Mouse (Mus musculus) heart, embryonic 16.5 days (tissue): ENCODE results near the gene Tmem8. TPM values are rescaled to one million over a fixed set of nuclear protein-coding genes. Genes with fewer than 3 reads are reported as not detected.
"Not testable (repeated sequence)": the region's sequence is repeated elsewhere in the genome, so short reads cannot be mapped to it uniquely, and the experiment has no call there.

Experiments used
- ATAC-seq: fragments of 200-750 bp; cut with Nextera tagmentation; replicated peaks from 2 replicates; pipeline ENCODE4 v1.8.0; 2017; ENCODE audit warnings: moderate number of reproducible peaks; ENCODE audit not compliant: insufficient read depth, low FRiP score; ENCODE audit errors: extremely low read depth
- H3K27ac ChIP-seq: fragments of 300-500 bp; sonication (generic); 2 replicates; pipeline ENCODE4 v1.5.1; 2014; ENCODE audit warnings: mild to moderate bottlenecking, low read length, control low read depth, moderate library complexity
- H3K27me3 ChIP-seq: fragments of 300-500 bp; sonication (generic); 2 replicates; pipeline ENCODE4 v1.6.1; 2014; ENCODE audit warnings: low read length, mixed read lengths; ENCODE audit not compliant: control insufficient read depth, insufficient read depth
- H3K36me3 ChIP-seq: fragments of 300-500 bp; sonication (generic); 2 replicates; pipeline ENCODE4 v1.6.1; 2014; ENCODE audit not compliant: control insufficient read depth, insufficient read depth
- H3K4me1 ChIP-seq: fragments of 300-500 bp; sonication (generic); 2 replicates; pipeline ENCODE4 v1.6.1; 2014; ENCODE audit warnings: low read length, mixed read lengths; ENCODE audit not compliant: control insufficient read depth, insufficient read depth
- H3K4me2 ChIP-seq: fragments of 300-500 bp; sonication (generic); 2 replicates; pipeline ENCODE4 v1.6.1; 2014; ENCODE audit warnings: low read depth, mild to moderate bottlenecking, control low read depth, low read length
- H3K4me3 ChIP-seq: fragments of 300-500 bp; sonication (generic); 2 replicates; pipeline ENCODE4 v1.5.1; 2014; ENCODE audit warnings: mild to moderate bottlenecking, control low read depth, low read length
- H3K9ac ChIP-seq: fragments of 300-500 bp; sonication (generic); 2 replicates; pipeline ENCODE4 v1.6.1; 2014; ENCODE audit warnings: low read length, control low read depth
- H3K9me3 ChIP-seq: fragments of 300-500 bp; sonication (generic); replicated peaks from 2 replicates; pipeline ENCODE4 v1.6.1; 2016; ENCODE audit warnings: low read length; ENCODE audit not compliant: control insufficient read depth
- WGBS: fragments of 180-500 bp; shearing (Covaris S2); extraction: QIAGEN DNeasy Blood & Tissue Kit; methylation state at CpG from one replicate; pipeline ENCODE4 v1.1.7; 2014; 5-methylcytosine and 5-hydroxymethylcytosine counted together
- polyA plus RNA-seq: library from polyadenylated mRNA; unstranded; fragments of >200 nt; fragmentation: Nextera tagmentation; extraction: Ambion mirVana; gene quantifications from 2 replicates; pipeline ENCODE4 v1.2.1, GENCODE M21; 2015

Tmem8 gene
- polyA plus RNA-seq, 1 experiment from 2014 or later = 0.87 TPM

GRCm38 (mm10) chr17:26080867-26081266, 32.2 kb upstream of the Tmem8 start:
- Histone ChIP-seq H3K4me2 (no peak overlapping the region), H3K9me3 (no peaks in the 10 kb centered on the region), H3K36me3 (peaks cover 4% of the 10 kb centered on the region; the same call in 1 of the 2 replicates), H3K27me3 (no peaks in the 10 kb centered on the region), H3K4me3 (no peak overlapping the region), H3K4me1 (no peaks in the 10 kb centered on the region), H3K9ac (no peak overlapping the region), H3K27ac (no peak overlapping the region)
- no peak for ATAC-seq
- 26% methylated on average over 2 of the region's 2 CpGs for WGBS

- Histone ChIP-seq H3K4me3 (no peak overlapping the region), H3K9me3 (no peaks in the 10 kb centered on the region), H3K27me3 (no peaks in the 10 kb centered on the region), H3K36me3 (peaks cover 7% of the 10 kb centered on the region), H3K4me2 (no peak overlapping the region), H3K9ac (no peak overlapping the region), H3K27ac (no peak overlapping the region), H3K4me1 (peaks cover 7% of the 10 kb centered on the region; the same call in 1 of the 2 replicates)
- ATAC-seq = no peak
- 88% methylated on average over 9 of the region's 9 CpGs for WGBS
Measured at GRCm38 (mm10) chr17:26087059-26087564, 26.0 kb upstream of the Tmem8 start.

DNA sequence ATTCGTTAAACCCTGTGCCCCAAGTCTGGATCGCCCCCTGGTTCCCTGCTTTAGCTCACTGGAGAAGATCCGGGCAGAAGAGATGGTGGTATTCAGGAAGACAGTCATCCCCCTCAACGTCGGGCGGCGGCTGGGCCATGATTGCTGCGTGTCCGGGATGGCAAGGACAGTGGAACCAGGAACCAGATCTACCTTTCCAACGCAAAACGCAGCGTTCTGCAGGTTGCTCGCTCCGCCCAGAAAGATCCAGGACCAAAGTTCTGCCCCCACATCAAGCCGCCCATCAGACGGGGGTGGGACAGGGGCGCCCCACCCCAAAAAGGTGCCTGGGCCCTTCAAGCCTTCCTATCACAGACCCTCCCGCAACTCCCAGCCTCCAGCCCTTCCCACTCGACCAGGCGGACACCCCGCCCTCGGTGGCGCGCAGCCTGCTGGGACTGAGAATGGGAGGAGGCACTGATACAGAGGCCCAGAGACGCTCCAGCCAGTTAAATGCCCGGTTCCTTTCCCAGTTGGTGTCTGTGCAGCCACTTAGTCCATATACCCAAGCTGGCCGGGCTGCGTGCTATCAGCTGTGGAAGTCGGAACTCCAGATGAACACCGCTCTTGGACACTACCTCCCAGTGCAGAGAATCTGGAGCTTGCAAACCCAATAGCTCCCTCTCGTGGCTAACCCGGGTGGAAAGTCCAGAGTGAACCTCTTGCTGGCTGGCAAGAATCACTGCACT, 23.0 kb upstream of the Tmem8 start, which contains the start of gene Decr2:
Decr2 (minus strand) TSS at position 433 of the 728 bp plus-strand sequence.
- H3K9ac ChIP-seq = peak within 1 kb of the TSS; percentile 85
- peak; percentile 89 for ATAC-seq
- H3K36me3 ChIP-seq = peaks cover 8% of the 10 kb centered on the region
- peak within 1 kb of the TSS; percentile 89 for H3K27ac ChIP-seq
- H3K4me1 ChIP-seq = peaks cover 8% of the 10 kb centered on the region; the same call in 1 of the 2 replicates
- no peaks in the 10 kb centered on the region for H3K27me3 ChIP-seq
- H3K4me3 ChIP-seq = peak within 1 kb of the TSS; percentile 77
- no peaks in the 10 kb centered on the region for H3K9me3 ChIP-seq
- WGBS = 1% methylated on average over 32 of the region's 32 CpGs
- H3K4me2 ChIP-seq = peak within 1 kb of the TSS; percentile 89

GRCm38 (mm10) chr17:26094531-26095110, 18.5 kb upstream of the Tmem8 start:
- no peaks in the 10 kb centered on the region for H3K27me3 ChIP-seq
- H3K4me2 ChIP-seq = peak overlapping the region; percentile 89
- 0 out of 2 replicates have a peak overlapping the region, but pooled peaks have one; percentile 54 for H3K27ac ChIP-seq
- H3K9me3 ChIP-seq = no peaks in the 10 kb centered on the region
- peaks cover 6% of the 10 kb centered on the region for H3K4me1 ChIP-seq
- peak overlapping the region; percentile 88 for H3K9ac ChIP-seq
- WGBS = 41% methylated on average over 9 of the region's 9 CpGs
- H3K36me3 ChIP-seq = peaks cover 4% of the 10 kb centered on the region
- ATAC-seq = no peak; the same call in 1 of the 2 replicates
- peak overlapping the region; percentile 76 for H3K4me3 ChIP-seq

DNA sequence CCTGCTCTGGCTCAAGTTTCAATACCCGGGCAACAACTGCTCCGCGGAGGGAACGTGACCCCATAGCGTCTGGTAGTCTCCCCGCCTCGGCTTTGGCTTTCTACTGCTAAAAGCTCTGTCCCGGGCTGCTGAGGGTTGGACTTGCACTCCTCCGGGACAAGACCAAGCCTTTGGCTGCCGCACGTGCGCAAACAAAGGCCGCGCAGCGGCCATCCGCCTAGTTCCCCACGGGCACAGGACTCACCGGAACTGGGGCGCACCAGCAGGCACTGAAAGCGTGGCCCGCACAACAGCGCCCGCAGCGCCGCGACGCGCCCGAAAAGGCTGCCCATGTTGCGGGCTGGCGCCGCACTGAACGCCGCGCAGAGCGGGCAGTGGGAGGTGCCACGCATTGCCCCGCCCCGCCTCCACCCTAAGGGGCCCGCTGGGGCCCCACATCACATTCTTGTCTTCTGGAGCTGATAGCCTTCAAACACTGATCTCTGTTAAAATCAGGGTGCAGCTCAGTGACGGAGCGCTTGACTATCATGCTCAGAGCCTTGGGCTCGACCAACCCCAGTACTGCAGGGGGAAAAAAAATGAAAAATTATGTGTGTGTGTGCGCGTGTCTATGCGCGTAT, 17.9 kb upstream of the Tmem8 start, which contains the start of gene Nme4:
Nme4 (minus strand) TSS at position 482 of the 620 bp plus-strand sequence.
- WGBS = 3% methylated on average over 47 of the region's 47 CpGs
- H3K4me3 ChIP-seq = peak within 1 kb of the TSS; percentile 76
- no peaks in the 10 kb centered on the region for H3K9me3 ChIP-seq
- peak within 1 kb of the TSS; percentile 89 for H3K4me2 ChIP-seq
- peaks cover 6% of the 10 kb centered on the region for H3K4me1 ChIP-seq
- H3K27me3 ChIP-seq = no peaks in the 10 kb centered on the region
- H3K9ac ChIP-seq = peak within 1 kb of the TSS; percentile 88
- H3K27ac ChIP-seq = peak within 1 kb of the TSS; percentile 54
- ATAC-seq = peak; percentile 79
- peaks cover 4% of the 10 kb centered on the region for H3K36me3 ChIP-seq

DNA sequence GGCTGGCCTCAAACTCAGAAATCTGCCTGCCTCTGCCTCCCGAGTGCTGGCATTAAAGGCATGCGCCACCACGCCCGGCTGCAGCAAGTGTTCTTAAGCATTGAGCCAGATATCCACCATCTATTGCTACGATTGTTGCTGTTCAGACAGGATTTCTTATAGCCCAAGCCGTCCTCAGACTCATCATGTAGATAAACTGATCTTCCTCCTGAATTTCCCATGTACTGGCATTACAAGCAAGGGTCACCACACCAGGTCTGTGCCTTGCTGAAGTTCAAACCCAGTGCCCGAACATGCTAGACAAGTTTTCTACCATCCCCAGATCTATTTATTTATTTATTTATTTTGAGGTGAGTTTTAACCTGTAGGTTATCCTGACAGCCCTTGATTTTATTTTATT, 14.6 kb upstream of the Tmem8 start:
- no peak for ATAC-seq
- H3K9me3 ChIP-seq = no peaks in the 10 kb centered on the region
- H3K27ac ChIP-seq = no peak overlapping the region
- no peaks in the 10 kb centered on the region for H3K27me3 ChIP-seq
- H3K4me3 ChIP-seq = no peak overlapping the region
- H3K4me1 ChIP-seq = peaks cover 6% of the 10 kb centered on the region
- no peaks in the 10 kb centered on the region for H3K36me3 ChIP-seq
- no peak overlapping the region for H3K9ac ChIP-seq
- 83% methylated on average over 7 of the region's 7 CpGs for WGBS
- H3K4me2 ChIP-seq = no peak overlapping the region

DNA sequence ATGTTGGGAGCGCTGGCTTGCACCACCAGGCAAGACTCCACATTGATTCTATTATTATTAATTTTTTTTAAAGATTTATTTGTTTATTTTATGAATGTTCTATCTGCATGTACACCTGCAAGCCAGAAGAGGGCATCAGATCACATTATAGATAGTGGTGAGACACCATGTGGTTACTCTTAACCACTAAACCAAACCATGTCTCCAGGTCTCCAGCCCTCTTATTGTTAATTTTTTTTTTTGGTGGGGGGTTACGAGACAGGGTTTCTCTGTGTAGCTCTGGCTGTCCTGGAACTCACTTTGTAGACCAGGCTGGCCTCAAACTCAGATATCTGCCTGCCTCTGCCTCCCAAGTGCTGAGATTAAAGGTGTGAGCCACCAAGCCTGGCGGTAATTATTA, 13.8 kb upstream of the Tmem8 start:
- ATAC-seq, H3K9me3 ChIP-seq, H3K27ac ChIP-seq, H3K36me3 ChIP-seq, H3K4me2 ChIP-seq, H3K9ac ChIP-seq, H3K4me1 ChIP-seq, H3K27me3 ChIP-seq, H3K4me3 ChIP-seq: not testable (repeated sequence)
- WGBS = 70% methylated on average over 3 of the region's 3 CpGs

GRCm38 (mm10) chr17:26100166-26100565, 12.9 kb upstream of the Tmem8 start:
- Histone ChIP-seq H3K9me3 (no peaks in the 10 kb centered on the region), H3K9ac (no peak overlapping the region), H3K4me2 (no peak overlapping the region), H3K27ac (no peak overlapping the region), H3K36me3 (no peaks in the 10 kb centered on the region), H3K4me3 (no peak overlapping the region), H3K27me3 (no peaks in the 10 kb centered on the region), H3K4me1 (peaks cover 4% of the 10 kb centered on the region)
- ATAC-seq = no peak
- 44% methylated on average over 2 of the region's 2 CpGs for WGBS

DNA sequence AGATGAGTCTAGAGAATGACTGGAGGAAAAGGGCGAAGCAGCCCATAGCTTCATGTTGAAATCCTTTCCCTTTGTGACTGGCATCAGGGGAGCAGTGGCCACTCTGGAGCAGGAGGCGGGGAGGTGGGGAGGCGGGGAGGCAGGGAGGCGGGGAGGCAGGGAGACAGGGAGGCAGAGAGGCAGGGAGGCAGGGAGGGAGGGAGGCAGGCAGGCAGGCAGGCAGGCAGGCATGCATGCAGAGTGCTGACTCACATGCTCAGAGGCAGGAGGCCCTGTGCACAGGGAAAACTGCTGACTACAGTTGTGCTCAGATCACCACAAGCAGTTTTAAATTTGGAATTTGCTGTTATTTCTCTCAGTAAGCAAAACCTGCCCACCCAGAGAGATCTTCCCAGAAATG, 11.6 kb upstream of the Tmem8 start:
- Histone ChIP-seq H3K36me3 (no peaks in the 10 kb centered on the region), H3K4me3 (no peak overlapping the region), H3K4me1 (no peaks in the 10 kb centered on the region), H3K27ac (no peak overlapping the region), H3K9me3 (no peaks in the 10 kb centered on the region), H3K9ac (no peak overlapping the region), H3K27me3 (no peaks in the 10 kb centered on the region), H3K4me2 (no peak overlapping the region)
- no peak for ATAC-seq
- WGBS = 70% methylated on average over 3 of the region's 4 CpGs
